Mouse (Mus musculus) midbrain, embryonic 16.5 days (tissue): ENCODE measurements at regions not wholly inside any gene's neighbourhood (a gene's known extent, or its start where the extent isn't known, plus 50 kb on each side); places are given as distances from the start of the nearest gene placed in this dataset.

ENCODE experiments used
- ATAC-seq: fragments of 200-750 bp; cut with Nextera tagmentation; 2 replicates; pipeline ENCODE4 v1.8.0; 2017; ENCODE audit warnings: moderate TSS enrichment
- H3K27ac ChIP-seq: fragments of 300-500 bp; sonication (generic); 2 replicates; pipeline ENCODE4 v1.5.1; 2014; ENCODE audit warnings: mild to moderate bottlenecking, low read length, mixed read lengths
- H3K27me3 ChIP-seq: fragments of 300-500 bp; sonication (generic); 2 replicates; pipeline ENCODE4 v1.6.1; 2014; ENCODE audit warnings: low read depth, low read length, mixed read lengths; ENCODE audit not compliant: control insufficient read depth, insufficient read depth
- H3K36me3 ChIP-seq: fragments of 300-500 bp; sonication (generic); 2 replicates; pipeline ENCODE4 v1.6.1; 2014; ENCODE audit warnings: mild to moderate bottlenecking, low read length, moderate library complexity, mixed read lengths; ENCODE audit not compliant: control insufficient read depth, insufficient read depth
- H3K4me1 ChIP-seq: fragments of 300-500 bp; sonication (generic); 2 replicates; pipeline ENCODE4 v1.6.1; 2014; ENCODE audit warnings: mild to moderate bottlenecking, low read length, mixed read lengths; ENCODE audit not compliant: control insufficient read depth, insufficient read depth
- H3K4me2 ChIP-seq: fragments of 300-500 bp; sonication (generic); 2 replicates; pipeline ENCODE4 v1.6.1; 2014; ENCODE audit warnings: mild to moderate bottlenecking, low read length, mixed read lengths
- H3K4me3 ChIP-seq: fragments of 300-500 bp; sonication (generic); 2 replicates; pipeline ENCODE4 v1.5.1; 2014; ENCODE audit warnings: low read depth, mild to moderate bottlenecking, low read length, moderate library complexity, mixed read lengths
- H3K9ac ChIP-seq: fragments of 300-500 bp; sonication (generic); 2 replicates; pipeline ENCODE4 v1.6.1; 2014; ENCODE audit warnings: low read depth, low read length, mixed read lengths
- H3K9me3 ChIP-seq: fragments of 300-500 bp; sonication (generic); replicated peaks from 2 replicates; pipeline ENCODE4 v1.6.1; 2014; ENCODE audit warnings: mild to moderate bottlenecking, low read length, mixed read lengths; ENCODE audit not compliant: control insufficient read depth, poor library complexity, severe bottlenecking
- WGBS: fragments of 180-500 bp; shearing (Covaris S2); extraction: QIAGEN DNeasy Blood & Tissue Kit; methylation state at CpG from one replicate; pipeline ENCODE4 v1.1.7; 2014; 5-methylcytosine and 5-hydroxymethylcytosine counted together

GRCm38 (mm10) chr15:88381419-88381818 is 218.7 kb upstream of the Zdhhc25 start:
- Histone ChIP-seq H3K4me1 (peaks cover 15% of the 10 kb centered on the region), H3K9ac (0 out of 2 replicates have a peak overlapping the region, but pooled peaks have one; percentile 20), H3K36me3 (no peaks in the 10 kb centered on the region), H3K4me2 (no peak overlapping the region), H3K27ac (no peak overlapping the region), H3K4me3 (no peak overlapping the region), H3K9me3 (no peaks in the 10 kb centered on the region), H3K27me3 (no peaks in the 10 kb centered on the region)
- WGBS = 39% methylated on average over 10 of the region's 10 CpGs
- ATAC-seq = no peak

GRCm38 (mm10) chr15:88385943-88386342 is 214.2 kb upstream of the Zdhhc25 start:
- no peak for ATAC-seq
- Histone ChIP-seq H3K4me2 (no peak overlapping the region), H3K4me1 (peaks cover 6% of the 10 kb centered on the region; the same call in 1 of the 2 replicates), H3K9ac (no peak overlapping the region), H3K4me3 (no peak overlapping the region), H3K27me3 (no peaks in the 10 kb centered on the region), H3K27ac (no peak overlapping the region), H3K36me3 (no peaks in the 10 kb centered on the region), H3K9me3 (no peaks in the 10 kb centered on the region)
- 67% methylated on average over 2 of the region's 2 CpGs for WGBS

- 60% methylated on average over 6 of the region's 6 CpGs for WGBS
- peaks cover 2% of the 10 kb centered on the region; the same call in 1 of the 2 replicates for H3K4me1 ChIP-seq
- H3K9ac ChIP-seq = no peak overlapping the region
- no peaks in the 10 kb centered on the region for H3K36me3 ChIP-seq
- H3K27ac ChIP-seq = no peak overlapping the region
- H3K4me3 ChIP-seq = no peak overlapping the region
- no peak overlapping the region for H3K4me2 ChIP-seq
- H3K9me3 ChIP-seq = no peaks in the 10 kb centered on the region
- no peaks in the 10 kb centered on the region for H3K27me3 ChIP-seq
- no peak for ATAC-seq
Measured at GRCm38 (mm10) chr15:88386711-88387110, 213.4 kb upstream of the Zdhhc25 start.

DNA sequence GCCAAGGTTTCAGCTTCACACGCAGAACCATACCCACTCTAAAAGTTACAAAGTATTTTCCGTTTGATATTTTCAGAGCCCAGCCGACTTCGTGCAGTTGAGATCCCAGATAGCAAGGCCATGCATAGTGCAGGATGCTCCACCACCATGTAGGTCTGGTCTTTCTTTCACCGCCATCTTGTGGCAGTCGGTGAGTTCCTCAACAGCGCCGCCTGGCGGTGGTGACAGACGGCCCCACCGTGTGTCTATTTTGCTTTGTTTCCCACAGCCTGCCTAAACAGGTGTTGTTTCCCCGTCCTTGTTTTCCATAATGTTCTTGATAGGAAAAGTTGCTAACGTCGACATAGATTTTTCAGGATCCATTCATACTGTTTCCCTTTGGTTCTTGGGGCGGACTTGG is 208.3 kb upstream of the Zdhhc25 start:
- Histone ChIP-seq H3K4me3 (no peak overlapping the region), H3K27ac (no peak overlapping the region), H3K36me3 (no peaks in the 10 kb centered on the region), H3K4me1 (0 out of 2 replicates have a peak, but pooled peaks cover 3% of the 10 kb centered on the region), H3K9me3 (no peaks in the 10 kb centered on the region), H3K4me2 (no peak overlapping the region), H3K27me3 (no peaks in the 10 kb centered on the region), H3K9ac (no peak overlapping the region)
- no peak for ATAC-seq
- 91% methylated on average over 15 of the region's 15 CpGs for WGBS

- no peak overlapping the region for H3K9ac ChIP-seq
- no peak overlapping the region for H3K27ac ChIP-seq
- ATAC-seq = no peak
- H3K27me3 ChIP-seq = no peaks in the 10 kb centered on the region
- H3K4me1 ChIP-seq = peaks cover 3% of the 10 kb centered on the region
- no peaks in the 10 kb centered on the region for H3K36me3 ChIP-seq
- 51% methylated on average over 5 of the region's 5 CpGs for WGBS
- H3K9me3 ChIP-seq = no peaks in the 10 kb centered on the region
- H3K4me3 ChIP-seq = no peak overlapping the region
- H3K4me2 ChIP-seq = no peak overlapping the region
Measured at GRCm38 (mm10) chr15:88399064-88399463, 201.0 kb upstream of the Zdhhc25 start.

- no peak for ATAC-seq
- H3K9me3 ChIP-seq = no peaks in the 10 kb centered on the region
- H3K27me3 ChIP-seq = no peaks in the 10 kb centered on the region
- no peak overlapping the region for H3K4me2 ChIP-seq
- no peak overlapping the region for H3K27ac ChIP-seq
- no peak overlapping the region for H3K4me3 ChIP-seq
- 85% methylated on average over 12 of the region's 12 CpGs for WGBS
- H3K36me3 ChIP-seq = no peaks in the 10 kb centered on the region
- H3K9ac ChIP-seq = no peak overlapping the region
- H3K4me1 ChIP-seq = peaks cover 3% of the 10 kb centered on the region
Measured at GRCm38 (mm10) chr15:88399989-88400388, 200.1 kb upstream of the Zdhhc25 start.

DNA sequence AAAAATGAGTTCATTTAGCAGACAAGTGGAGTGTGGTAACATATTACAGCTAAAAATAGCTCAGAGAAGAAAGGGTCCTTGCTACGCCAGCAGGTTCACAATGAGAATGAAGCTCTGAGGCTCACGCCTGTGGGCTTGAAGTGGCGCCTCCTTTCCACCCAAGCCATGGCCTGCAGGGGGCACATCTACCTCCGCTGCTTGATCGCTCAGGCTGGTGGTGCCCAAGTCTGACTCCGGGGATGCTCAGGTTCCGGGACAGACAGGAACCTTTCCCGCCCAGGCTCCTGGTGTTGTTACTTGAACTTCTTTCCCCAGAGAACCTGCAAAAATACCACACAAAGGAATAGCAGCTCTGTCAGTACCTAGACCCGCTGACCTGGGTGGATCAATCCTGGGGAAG is 199.3 kb upstream of the Zdhhc25 start:
- ATAC-seq = no peak
- Histone ChIP-seq H3K27me3 (no peaks in the 10 kb centered on the region), H3K36me3 (no peaks in the 10 kb centered on the region), H3K27ac (no peak overlapping the region), H3K4me1 (peaks cover 3% of the 10 kb centered on the region), H3K9ac (no peak overlapping the region), H3K4me2 (no peak overlapping the region), H3K4me3 (no peak overlapping the region), H3K9me3 (no peaks in the 10 kb centered on the region)
- 48% methylated on average over 9 of the region's 9 CpGs for WGBS

GRCm38 (mm10) chr15:88408461-88409379 is 191.4 kb upstream of the Zdhhc25 start:
- H3K36me3 ChIP-seq = no peaks in the 10 kb centered on the region
- 0 out of 2 replicates have a peak overlapping the region, but pooled peaks have one; percentile 29 for H3K27ac ChIP-seq
- no peaks in the 10 kb centered on the region for H3K27me3 ChIP-seq
- peak; percentile 56; the same call in 1 of the 2 replicates for ATAC-seq
- H3K9ac ChIP-seq = no peak overlapping the region
- H3K4me2 ChIP-seq = peak overlapping the region; percentile 7; the same call in 1 of the 2 replicates
- H3K9me3 ChIP-seq = 0 out of 2 replicates have a peak, but pooled peaks cover 3% of the 10 kb centered on the region
- WGBS = 64% methylated on average over 20 of the region's 20 CpGs
- H3K4me3 ChIP-seq = no peak overlapping the region
- no peaks in the 10 kb centered on the region for H3K4me1 ChIP-seq

- 0 out of 2 replicates have a peak, but pooled peaks cover 2% of the 10 kb centered on the region for H3K4me1 ChIP-seq
- no peaks in the 10 kb centered on the region for H3K36me3 ChIP-seq
- H3K4me2 ChIP-seq = no peak overlapping the region
- H3K9ac ChIP-seq = no peak overlapping the region
- 81% methylated on average over 4 of the region's 4 CpGs for WGBS
- no peak for ATAC-seq
- no peak overlapping the region for H3K27ac ChIP-seq
- H3K4me3 ChIP-seq = no peak overlapping the region
- H3K27me3 ChIP-seq = no peaks in the 10 kb centered on the region; the same call in 1 of the 2 replicates
- H3K9me3 ChIP-seq = 0 out of 2 replicates have a peak, but pooled peaks cover 3% of the 10 kb centered on the region
Measured at GRCm38 (mm10) chr15:88414206-88414605, 185.9 kb upstream of the Zdhhc25 start.
